Mouse (Mus musculus): ENCODE data around the gene Eif3l. TPM values are rescaled to one million over a fixed set of nuclear protein-coding genes. Genes with fewer than 3 reads are reported as not detected.

Eif3l gene
- polyA plus RNA-seq, 1 experiment, result 114 TPM

DNA sequence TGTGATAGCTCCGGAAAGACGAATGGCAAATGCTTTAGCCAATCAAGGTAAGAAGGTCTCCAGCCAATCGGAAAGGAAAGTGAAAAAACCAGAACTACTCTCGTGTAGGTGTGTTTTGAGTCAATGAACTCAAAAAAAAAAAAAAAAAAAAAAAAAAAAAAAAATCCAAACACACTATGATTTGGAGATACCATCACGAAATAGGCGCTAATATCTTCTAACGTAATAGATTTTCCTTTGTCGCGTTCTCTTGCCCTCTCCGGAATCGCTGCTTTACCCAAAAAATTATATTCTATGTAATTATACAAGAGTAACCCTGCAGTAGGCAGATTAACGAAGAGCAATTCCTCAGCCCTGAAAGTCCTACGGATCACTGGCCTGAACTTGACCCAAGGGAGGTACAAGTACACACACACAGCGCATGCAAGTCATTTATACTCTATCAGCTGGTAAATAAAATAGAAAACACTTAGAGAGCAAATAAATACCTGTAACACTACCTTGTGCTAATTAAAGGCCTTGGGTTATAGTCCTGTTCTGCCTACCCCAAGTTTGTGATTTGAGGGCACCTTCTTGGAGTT lies 11.7 kb upstream of the Eif3l start:
- Histone ChIP-seq H3K4me3 (ENCODE audit: insufficient read depth, low read length) (peak overlapping the region; percentile 23; the same call in 1 of the 2 replicates), H3K27ac (ENCODE audit: insufficient read depth, low read depth, low read length) (no peak overlapping the region), H3K4me1 (ENCODE audit: control insufficient read depth, insufficient read depth, low read length) (peaks cover 5% of the 10 kb centered on the region)
- no peak for TF ChIP-seq CTCF (IDR thresholded peaks at IDR 0.05; ENCODE audit: low read depth, low read length)
- TF ChIP-seq POLR2A (IDR thresholded peaks at IDR 0.05; ENCODE audit: borderline replicate concordance, low read depth, low read length), result no peak

GRCm38 (mm10) chr15:79065086-79065770 lies 9.8 kb upstream of the Eif3l start:
- no peak for TF ChIP-seq POLR2A (IDR thresholded peaks at IDR 0.05; ENCODE audit: borderline replicate concordance, low read depth, low read length)
- TF ChIP-seq CTCF (IDR thresholded peaks at IDR 0.05; ENCODE audit: low read depth, low read length), result no peak
- no peak overlapping the region for H3K27ac ChIP-seq (ENCODE audit: insufficient read depth, low read depth, low read length)
- peaks cover 5% of the 10 kb centered on the region for H3K4me1 ChIP-seq (ENCODE audit: control insufficient read depth, insufficient read depth, low read length)
- no peak overlapping the region for H3K4me3 ChIP-seq (ENCODE audit: insufficient read depth, low read length)

GRCm38 (mm10) chr15:79066276-79066675 lies 8.7 kb upstream of the Eif3l start:
- TF ChIP-seq POLR2A (IDR thresholded peaks at IDR 0.05; ENCODE audit: borderline replicate concordance, low read depth, low read length) (no peak), CTCF (IDR thresholded peaks at IDR 0.05; ENCODE audit: low read depth, low read length) (no peak)
- Histone ChIP-seq H3K4me3 (ENCODE audit: insufficient read depth, low read length) (no peak overlapping the region), H3K27ac (ENCODE audit: insufficient read depth, low read depth, low read length) (no peak overlapping the region), H3K4me1 (ENCODE audit: control insufficient read depth, insufficient read depth, low read length) (peaks cover 5% of the 10 kb centered on the region)

DNA sequence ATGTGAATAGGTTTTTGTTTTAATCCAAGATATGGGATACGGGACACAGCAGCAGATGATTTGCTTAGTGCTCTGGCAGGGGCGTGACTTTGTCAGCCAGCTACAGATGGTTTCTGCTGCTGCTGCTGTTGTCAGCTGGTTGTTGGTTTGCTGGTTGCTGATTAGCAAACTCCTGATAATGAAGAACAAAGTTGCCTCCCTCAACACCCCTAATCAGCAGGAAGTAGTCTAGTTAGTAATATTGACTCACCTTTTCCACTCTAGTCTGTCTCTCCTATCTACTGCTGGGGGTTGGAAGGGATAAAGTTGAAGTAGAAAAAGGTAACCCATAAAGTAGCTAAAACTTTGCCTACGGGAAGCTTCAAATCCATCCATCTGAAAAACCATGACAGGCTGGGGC lies 7.3 kb upstream of the Eif3l start:
- peaks cover 5% of the 10 kb centered on the region for H3K4me1 ChIP-seq (ENCODE audit: control insufficient read depth, insufficient read depth, low read length)
- H3K4me3 ChIP-seq (ENCODE audit: insufficient read depth, low read length), result no peak overlapping the region
- H3K27ac ChIP-seq (ENCODE audit: insufficient read depth, low read depth, low read length), result no peak overlapping the region
- TF ChIP-seq CTCF (IDR thresholded peaks at IDR 0.05; ENCODE audit: low read depth, low read length), result no peak
- no peak for TF ChIP-seq POLR2A (IDR thresholded peaks at IDR 0.05; ENCODE audit: borderline replicate concordance, low read depth, low read length)

GRCm38 (mm10) chr15:79068416-79068815 lies 6.6 kb upstream of the Eif3l start:
- no peak overlapping the region for H3K4me3 ChIP-seq (ENCODE audit: insufficient read depth, low read length)
- no peak for TF ChIP-seq POLR2A (IDR thresholded peaks at IDR 0.05; ENCODE audit: borderline replicate concordance, low read depth, low read length)
- TF ChIP-seq CTCF (IDR thresholded peaks at IDR 0.05; ENCODE audit: low read depth, low read length), result no peak
- H3K27ac ChIP-seq (ENCODE audit: insufficient read depth, low read depth, low read length), result no peak overlapping the region
- peaks cover 4% of the 10 kb centered on the region for H3K4me1 ChIP-seq (ENCODE audit: control insufficient read depth, insufficient read depth, low read length)

- no peak overlapping the region for H3K4me3 ChIP-seq (ENCODE audit: insufficient read depth, low read length)
- peaks cover 9% of the 10 kb centered on the region for H3K4me1 ChIP-seq (ENCODE audit: control insufficient read depth, insufficient read depth, low read length)
- TF ChIP-seq CTCF (IDR thresholded peaks at IDR 0.05; ENCODE audit: low read depth, low read length) (peak; percentile 56), POLR2A (IDR thresholded peaks at IDR 0.05; ENCODE audit: borderline replicate concordance, low read depth, low read length) (no peak)
- no peak overlapping the region for H3K27ac ChIP-seq (ENCODE audit: insufficient read depth, low read depth, low read length)
Measured at GRCm38 (mm10) chr15:79071117-79072039, 3.6 kb upstream of the Eif3l start.

GRCm38 (mm10) chr15:79073752-79074151 lies 1.2 kb upstream of the Eif3l start:
- H3K4me1 ChIP-seq (ENCODE audit: control insufficient read depth, insufficient read depth, low read length), result peaks cover 11% of the 10 kb centered on the region

GRCm38 (mm10) chr15:79074446-79074845 lies 533 bp upstream of the Eif3l start:
- Histone ChIP-seq H3K4me3 (ENCODE audit: insufficient read depth, low read length) (peak overlapping the region; percentile 86), H3K27ac (ENCODE audit: insufficient read depth, low read depth, low read length) (peak overlapping the region; percentile 67), H3K4me1 (ENCODE audit: control insufficient read depth, insufficient read depth, low read length) (peaks cover 11% of the 10 kb centered on the region)
- TF ChIP-seq CTCF (IDR thresholded peaks at IDR 0.05; ENCODE audit: low read depth, low read length) (no peak), POLR2A (IDR thresholded peaks at IDR 0.05; ENCODE audit: borderline replicate concordance, low read depth, low read length) (no peak)

More at GRCm38 (mm10) chr15:79073752-79074151, 1.2 kb upstream of the Eif3l start:
- Histone ChIP-seq H3K4me3 (ENCODE audit: insufficient read depth, low read length) (no peak overlapping the region), H3K27ac (ENCODE audit: insufficient read depth, low read depth, low read length) (no peak overlapping the region)
- TF ChIP-seq CTCF (IDR thresholded peaks at IDR 0.05; ENCODE audit: low read depth, low read length) (no peak), POLR2A (IDR thresholded peaks at IDR 0.05; ENCODE audit: borderline replicate concordance, low read depth, low read length) (no peak)

DNA sequence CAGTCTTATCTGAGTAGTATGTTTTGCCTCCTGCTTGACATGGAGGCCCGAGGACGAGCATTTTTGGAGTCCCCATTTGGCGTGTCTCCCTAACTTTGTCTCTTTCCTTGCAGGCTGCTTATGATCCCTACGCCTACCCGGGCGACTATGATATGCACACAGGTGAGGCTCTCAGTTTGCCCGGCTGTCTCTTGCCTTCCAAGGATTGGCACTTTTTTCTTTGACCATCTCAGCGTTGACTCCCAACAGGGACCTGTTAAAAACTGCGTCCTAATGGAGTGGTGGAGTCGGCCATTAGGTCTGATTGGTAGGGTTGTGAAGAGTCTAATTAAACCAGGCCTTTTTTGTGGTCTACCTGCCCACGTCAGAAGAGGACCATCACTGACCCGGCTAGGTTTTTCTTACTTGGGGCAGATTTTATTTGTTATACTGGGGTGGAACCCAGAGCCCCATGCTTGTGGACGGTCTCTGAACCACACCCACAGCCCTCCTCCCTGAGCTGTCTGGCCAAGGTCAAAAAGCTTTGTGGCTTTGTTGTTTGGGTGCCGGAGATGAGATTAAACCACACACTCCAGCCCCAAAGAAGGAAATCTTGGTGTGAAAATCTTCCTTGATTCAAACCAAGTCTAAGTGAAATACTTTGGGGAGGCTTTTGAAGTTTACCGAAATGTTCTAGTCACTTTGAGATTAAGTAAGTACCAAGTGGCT lies 833 bp downstream of the Eif3l start:
- Histone ChIP-seq H3K27ac (ENCODE audit: insufficient read depth, low read depth, low read length) (no peak overlapping the region; the same call in 1 of the 2 replicates), H3K4me1 (ENCODE audit: control insufficient read depth, insufficient read depth, low read length) (peaks cover 11% of the 10 kb centered on the region), H3K4me3 (ENCODE audit: insufficient read depth, low read length) (peak overlapping the region; percentile 86)
- no peak for TF ChIP-seq POLR2A (IDR thresholded peaks at IDR 0.05; ENCODE audit: borderline replicate concordance, low read depth, low read length)
- no peak for TF ChIP-seq CTCF (IDR thresholded peaks at IDR 0.05; ENCODE audit: low read depth, low read length)
